Mouse (Mus musculus) c-Kit-positive CD71-positive TER-119-negative erythroid progenitor cells, embryonic 14.5 days (primary cell): ENCODE measurements around the gene Gpam.

Experiments used
- DNase-seq: peaks from one replicate; pipeline ENCODE4 v3.0.0-alpha.2; 2013; ENCODE audit warnings: low read depth

The Gpam gene

GRCm38 (mm10) chr19:55138506-55138905 lies 11.5 kb upstream of the Gpam start:
- DNase-seq, result no peak

- no peak for DNase-seq
These were observed 10.8 kb upstream of the Gpam start for GRCm38 (mm10) chr19:55137884-55138283.

DNA sequence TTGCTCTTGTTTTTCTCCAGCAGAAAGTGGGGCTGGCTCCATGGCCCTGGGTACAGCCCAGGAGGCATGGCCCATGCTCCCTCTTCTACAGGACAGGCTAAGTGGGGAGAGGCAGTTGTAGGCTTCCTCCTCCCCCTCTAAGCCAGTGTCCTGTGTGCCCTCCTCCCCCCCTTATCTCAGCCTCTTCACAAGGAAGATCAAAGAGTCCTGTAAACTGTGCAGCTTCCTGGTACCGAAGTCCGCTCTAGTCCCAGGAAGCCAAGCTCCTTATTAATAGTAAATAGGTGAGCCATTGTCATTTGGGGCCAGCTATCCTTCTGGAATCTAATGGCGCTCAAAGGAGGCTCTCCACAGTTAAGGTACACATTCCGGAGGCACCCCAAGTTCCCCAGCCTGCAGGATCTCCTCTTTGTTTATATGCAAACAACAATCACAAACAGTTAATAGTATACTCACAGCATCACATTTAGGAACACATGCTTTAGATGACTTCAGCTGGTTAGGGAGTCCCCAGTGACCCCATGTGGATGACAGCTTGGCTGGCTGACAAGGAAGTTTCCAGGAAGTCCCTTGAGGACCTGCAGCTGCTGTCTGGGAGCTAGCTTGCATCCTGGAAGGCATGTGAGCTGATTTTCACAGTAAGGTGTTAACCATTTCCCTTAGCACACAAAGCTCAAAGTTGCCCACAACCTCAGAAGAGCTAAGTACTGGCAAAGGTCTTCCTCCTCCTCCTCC lies 9.8 kb upstream of the Gpam start:
- DNase-seq, result no peak

- no peak for DNase-seq
These were observed 8.9 kb upstream of the Gpam start for GRCm38 (mm10) chr19:55135918-55136317.

GRCm38 (mm10) chr19:55134521-55134920 lies 7.5 kb upstream of the Gpam start:
- DNase-seq, result no peak

GRCm38 (mm10) chr19:55132476-55132875 lies 5.4 kb upstream of the Gpam start:
- no peak for DNase-seq

DNA sequence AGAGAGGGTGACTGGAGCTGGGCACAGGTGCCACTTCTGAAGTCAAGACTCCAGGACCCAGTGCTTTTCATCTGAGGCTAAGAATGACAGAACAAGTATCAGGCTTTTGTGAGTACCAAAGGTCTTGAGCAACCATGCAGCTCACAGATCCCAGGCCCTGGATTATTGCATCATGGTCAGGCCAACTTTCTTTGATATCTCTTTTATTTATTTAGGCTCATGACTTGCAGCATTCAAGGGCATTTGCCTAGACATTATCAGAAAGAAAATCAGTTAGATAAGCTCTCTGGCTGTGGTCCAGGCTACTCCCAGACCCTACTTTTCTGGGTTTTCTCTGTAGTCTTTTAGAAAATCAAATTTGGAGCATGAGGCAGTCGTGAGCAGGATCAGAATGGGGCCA lies 4.7 kb upstream of the Gpam start:
- no peak for DNase-seq

GRCm38 (mm10) chr19:55128469-55128868 lies 1.4 kb upstream of the Gpam start:
- no peak for DNase-seq

DNA sequence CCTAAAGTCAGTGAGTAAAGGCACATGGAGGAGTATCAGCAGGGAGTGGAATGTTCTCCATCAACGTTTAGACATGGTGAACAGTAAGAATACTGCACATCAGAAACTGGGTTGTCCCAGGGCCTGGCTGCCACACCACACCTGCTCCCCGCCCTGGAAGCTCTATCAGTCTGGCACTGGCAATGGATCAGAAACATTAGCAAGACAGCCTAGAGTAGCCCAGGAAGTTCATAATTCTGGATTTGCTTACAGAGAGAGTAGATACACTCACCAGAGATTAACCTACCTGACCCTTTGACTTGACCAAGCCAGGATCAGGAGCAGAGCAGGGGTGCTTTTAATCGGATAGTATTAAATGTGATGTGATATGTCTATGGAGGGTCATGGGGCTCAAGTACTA lies 1.6 kb downstream of the Gpam start:
- DNase-seq, result no peak

DNA sequence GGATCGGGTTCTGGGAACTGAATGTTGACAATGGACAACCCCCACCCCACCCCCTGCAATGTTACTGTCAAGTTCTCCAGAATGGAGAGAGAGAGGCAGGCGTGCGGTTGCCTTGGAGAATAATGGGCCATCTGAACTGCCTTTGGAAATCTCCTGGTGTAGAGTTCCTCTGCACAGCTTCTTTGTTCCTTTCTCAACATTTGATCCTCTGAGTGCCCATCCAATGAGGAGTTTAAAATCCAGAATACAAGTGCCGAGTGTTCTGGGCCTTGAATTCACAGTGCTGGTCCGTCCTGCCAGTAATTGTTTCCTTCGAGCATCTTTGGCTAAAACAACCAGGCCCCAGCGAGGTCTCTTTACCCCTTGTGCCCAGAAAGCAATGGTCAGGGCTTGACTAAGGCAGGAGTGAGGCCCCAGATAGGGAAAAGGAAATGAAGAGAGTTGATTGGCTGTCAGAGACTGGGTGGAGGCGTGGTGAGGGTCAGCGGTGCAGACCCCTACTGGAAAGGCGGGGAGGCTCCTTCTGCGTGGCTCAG lies 4.0 kb downstream of the Gpam start:
- DNase-seq, result no peak

- DNase-seq, result no peak
These were observed 4.6 kb downstream of the Gpam start for GRCm38 (mm10) chr19:55122351-55122980.

GRCm38 (mm10) chr19:55121836-55122235 lies 5.2 kb downstream of the Gpam start:
- DNase-seq, result no peak

- no peak for DNase-seq
These were observed 6.4 kb downstream of the Gpam start for GRCm38 (mm10) chr19:55120518-55121244.

- DNase-seq, result no peak
These were observed 7.5 kb downstream of the Gpam start for GRCm38 (mm10) chr19:55119541-55119940.

GRCm38 (mm10) chr19:55117991-55118390 lies 9.0 kb downstream of the Gpam start:
- DNase-seq, result no peak

- DNase-seq, result no peak
These were observed 9.8 kb downstream of the Gpam start for GRCm38 (mm10) chr19:55117059-55117815.

- DNase-seq, result no peak
These were observed 11.5 kb downstream of the Gpam start for GRCm38 (mm10) chr19:55115532-55115931.

GRCm38 (mm10) chr19:55114825-55115395 lies 12.1 kb downstream of the Gpam start:
- DNase-seq, result no peak

GRCm38 (mm10) chr19:55107896-55108295 lies 19.1 kb downstream of the Gpam start:
- no peak for DNase-seq

GRCm38 (mm10) chr19:55105969-55106368 lies 21.1 kb downstream of the Gpam start:
- no peak for DNase-seq

DNA sequence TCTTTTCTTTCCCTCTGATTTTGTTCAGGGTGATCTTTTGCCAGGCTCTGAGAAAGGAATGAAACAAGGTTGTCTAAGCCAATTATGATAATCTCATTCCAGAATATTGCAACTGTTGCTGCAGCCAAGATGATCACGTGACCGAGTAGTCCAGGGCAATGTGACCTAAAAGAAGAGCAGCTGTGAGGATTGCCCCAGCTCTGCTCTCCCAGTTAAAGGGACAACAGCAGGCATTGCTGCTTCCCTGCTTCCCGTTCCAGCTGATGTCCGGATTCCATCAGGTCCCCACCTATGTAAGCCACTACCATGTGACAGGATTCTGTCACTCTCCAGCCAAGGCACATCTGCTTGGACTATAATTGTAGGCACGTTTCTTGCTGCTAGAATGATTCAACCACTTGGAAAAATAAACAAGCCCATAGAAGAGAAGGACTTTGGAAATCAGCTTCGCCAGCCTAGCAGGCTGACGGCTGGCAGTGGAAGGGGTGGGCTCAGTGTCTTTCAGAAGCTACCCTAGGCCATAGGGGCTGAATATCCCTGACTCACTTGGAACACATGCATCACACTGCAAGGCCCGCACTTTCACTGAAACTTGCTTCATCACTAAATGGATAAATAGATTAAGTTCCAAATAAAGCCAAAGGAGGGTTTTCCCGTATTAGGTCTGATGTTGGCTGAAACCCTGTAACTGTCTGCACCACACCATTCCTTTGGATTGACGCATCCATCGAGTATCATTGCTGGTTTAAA lies 23.8 kb downstream of the Gpam start:
- no peak for DNase-seq
